Mouse (Mus musculus): ENCODE results near the gene Dbn1. TPM values are rescaled to one million over a fixed set of nuclear protein-coding genes. Genes with fewer than 3 reads are reported as not detected.

Dbn1 gene
- 100 to 1,000 TPM; 392 to 399 TPM for total RNA-seq (2021)
- long read RNA-seq, transcript Dbn1-201 (15 exons, 3,078 nt), result major isoform, 53 of 277 reads
- long read RNA-seq, transcript Dbn1-203 (14 exons, 2,940 nt), result minor isoform, 35 of 277 reads
- long read RNA-seq, transcript Dbn1-202 (14 exons, 2,378 nt), result minor isoform, 20 of 277 reads
- long read RNA-seq, partial matches to known transcripts, result 109 of 277 reads
- long read RNA-seq, other reads (novel, unspliced or antisense), result 60 of 277 reads

GRCm38 (mm10) chr13:55487578-55488498 is at the start of gene Dbn1:
Gene Dbn1 (minus strand): TSS chr13:55488111.
- peak in 1 of 2 experiments; percentile 74 for DNase-seq (ENCODE audit: low spot score in 2 of 2)

DNA sequence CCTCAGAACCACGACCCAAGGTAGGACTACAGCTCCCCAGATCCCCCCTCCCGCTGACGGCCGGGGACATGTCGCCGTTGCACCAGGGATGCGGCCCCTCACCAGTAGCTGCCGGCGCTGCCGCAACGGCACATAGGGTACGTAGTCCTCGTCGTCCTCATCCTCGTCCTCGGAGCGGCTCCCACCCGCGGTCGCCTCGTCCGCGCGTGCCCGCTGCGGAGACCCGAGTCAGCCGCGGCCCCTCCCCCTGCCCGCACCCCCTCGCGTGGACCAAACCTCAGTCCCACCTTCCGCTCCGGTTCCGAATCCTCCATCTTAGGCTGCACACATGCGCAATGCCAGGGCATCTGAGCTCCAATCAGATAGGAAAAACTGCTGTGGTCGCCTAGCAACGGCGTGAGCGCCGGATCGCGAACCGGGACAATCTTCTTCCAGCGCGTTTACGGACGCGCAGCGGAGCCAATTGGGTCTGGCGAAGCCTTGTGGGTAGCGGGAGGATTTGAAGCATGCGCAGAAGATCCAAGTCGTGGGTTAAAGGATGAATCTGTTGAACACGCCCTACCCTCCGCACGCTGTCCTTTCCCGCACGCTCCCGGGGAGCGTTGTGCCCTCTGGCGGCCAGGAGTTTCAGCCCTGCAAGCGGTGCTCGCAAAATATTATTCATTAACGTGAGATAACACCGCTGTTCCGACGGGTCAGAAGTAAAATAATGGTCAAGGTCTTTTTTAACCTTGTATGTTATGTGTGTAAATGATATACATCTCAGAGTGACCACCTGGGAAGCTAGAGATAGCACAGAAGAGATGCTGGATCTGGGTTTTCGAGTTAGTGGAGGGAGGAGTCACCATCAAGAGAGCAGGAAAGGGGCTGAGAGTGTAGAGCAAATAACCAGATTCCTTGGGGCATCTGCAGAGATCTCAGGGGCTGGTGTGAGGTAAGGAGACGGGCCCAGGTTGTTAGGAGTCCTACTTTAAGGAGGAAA is 48.6 kb upstream of the Dbn1 start, which contains the start of gene Ddx41:
TSS of gene Ddx41 (minus strand) at position 465 of the 982 bp plus-strand sequence.
- peak; percentile 99 to 100 for DNase-seq (ENCODE audit: low spot score in 2 of 2)

DNA sequence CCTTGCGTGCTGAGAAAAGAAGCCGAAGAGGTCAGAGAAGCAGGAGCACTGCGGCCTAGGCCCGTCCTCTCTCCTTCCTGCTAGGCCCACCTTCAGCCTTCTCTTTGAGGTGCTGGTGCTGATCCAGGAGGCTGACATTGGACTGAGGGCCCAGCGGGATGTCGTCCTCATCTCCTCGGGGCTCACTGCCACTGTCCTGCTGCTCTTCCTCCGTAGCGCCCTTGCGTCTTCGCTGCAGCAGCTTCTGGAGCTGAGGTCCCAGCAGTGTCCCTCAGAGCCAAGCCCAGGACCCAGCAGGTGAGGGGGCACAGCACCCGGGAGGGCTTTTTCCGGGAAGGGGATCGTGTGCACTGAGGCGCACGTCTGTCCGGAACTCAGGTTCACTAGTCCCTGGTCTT is 47.9 kb upstream of the Dbn1 start:
- peak in 1 of 2 experiments; percentile 34 for DNase-seq (ENCODE audit: low spot score in 2 of 2)

GRCm38 (mm10) chr13:55535191-55535590 is 47.3 kb upstream of the Dbn1 start:
- no peak for DNase-seq (ENCODE audit: low spot score in 2 of 2)

DNA sequence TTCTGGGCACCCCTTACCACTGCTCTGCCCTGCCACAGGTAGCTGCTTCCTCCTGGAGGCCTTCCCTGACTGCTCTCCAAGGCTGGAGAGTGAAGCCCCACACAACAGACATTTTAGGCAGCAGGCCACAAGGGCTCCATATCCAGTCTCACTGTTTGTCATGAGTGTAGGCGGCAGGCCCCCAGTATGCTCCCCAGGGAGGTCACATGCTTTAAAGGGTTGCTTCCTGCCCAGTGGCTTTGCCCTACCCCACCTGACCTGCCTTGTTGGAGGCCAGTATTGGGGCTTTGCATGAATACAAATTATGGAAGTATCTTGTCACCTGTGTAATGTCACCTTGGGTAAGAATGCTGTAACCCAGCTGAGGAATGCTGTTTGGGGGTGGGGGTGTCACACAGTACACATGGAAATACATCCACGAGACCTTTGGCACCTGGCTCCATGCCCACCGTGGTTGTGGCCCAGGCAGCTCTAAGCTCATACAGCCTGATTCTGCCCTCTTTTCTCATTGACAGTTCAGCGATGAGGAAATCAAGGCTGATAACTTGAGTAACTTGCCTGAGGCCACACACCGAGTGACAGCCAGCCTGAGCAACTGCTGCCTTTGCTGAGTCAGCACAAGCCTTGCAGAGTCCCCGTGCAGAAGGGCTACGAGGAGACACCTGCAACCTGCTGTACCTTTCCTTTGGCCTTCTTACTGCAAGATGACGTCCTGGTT is 41.4 kb upstream of the Dbn1 start, which contains the start of gene Dok3:
TSS of gene Dok3 (minus strand) at position 99 of the 718 bp plus-strand sequence.
- no peak for DNase-seq (ENCODE audit: low spot score in 2 of 2)

DNA sequence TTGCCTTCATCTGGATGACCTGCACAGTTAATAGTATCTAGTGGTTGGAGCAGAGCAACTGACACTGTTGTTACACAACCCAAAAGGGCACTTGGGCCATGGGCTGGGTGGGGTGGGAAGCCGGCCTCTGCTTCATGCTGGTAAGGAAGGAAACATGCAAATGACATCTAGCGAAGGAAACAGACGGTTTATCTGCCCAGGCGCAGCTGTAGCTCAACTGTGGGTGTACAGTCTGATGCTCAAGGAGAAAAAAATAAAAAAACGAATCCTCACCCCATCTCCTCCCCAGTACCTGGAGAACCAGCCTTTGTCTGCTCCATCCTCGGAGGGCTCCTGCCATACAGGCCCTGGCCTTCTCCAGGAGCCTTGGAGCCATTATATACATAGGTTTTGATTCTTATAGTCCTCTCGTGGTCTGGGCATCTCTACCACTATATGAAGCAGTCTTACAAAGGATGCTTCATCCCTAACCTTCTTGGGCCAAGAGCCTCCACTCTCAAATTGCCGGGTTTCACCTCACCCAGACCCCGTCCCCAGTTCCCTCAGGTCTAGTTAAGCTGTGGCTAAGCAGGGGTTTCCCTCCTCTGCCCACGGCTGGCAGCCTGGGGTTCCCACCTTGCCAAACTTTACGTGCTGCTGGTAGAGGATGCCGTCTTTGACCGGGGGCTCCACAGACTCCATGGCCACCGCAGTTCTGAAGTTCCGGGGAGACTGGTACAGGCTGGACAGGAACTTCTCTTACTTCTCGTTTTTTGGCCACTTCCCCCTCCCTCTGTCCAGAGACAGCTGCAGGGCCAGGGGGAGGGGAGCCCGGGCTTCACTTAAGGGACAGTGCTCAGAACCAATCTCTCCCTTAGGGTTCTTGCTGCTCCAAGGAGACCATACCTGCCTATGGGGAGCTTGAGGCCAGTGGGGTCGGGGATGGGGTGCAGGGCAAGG is 40.2 kb upstream of the Dbn1 start:
- DNase-seq (ENCODE audit: low spot score in 2 of 2), result no peak

DNA sequence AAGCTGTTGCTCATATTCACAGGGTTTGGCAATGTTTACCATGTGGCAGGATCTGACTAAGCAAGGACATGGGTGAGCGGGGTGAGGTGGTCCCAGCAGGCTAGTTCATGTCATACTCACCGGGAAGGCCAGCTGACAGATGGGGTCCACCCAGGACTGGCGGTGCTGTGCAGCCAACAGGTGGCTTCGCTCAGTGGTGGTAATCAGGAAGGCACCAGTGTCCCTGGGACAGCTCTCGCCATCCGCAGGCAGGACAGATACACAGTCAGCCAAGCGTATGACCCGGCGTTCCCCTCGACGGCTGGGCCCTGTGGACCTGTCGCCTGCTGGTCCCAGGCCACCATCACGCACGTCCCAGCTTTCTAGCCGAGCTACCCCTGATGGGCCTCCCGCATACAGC is 39.3 kb upstream of the Dbn1 start:
- no peak for DNase-seq (ENCODE audit: low spot score in 2 of 2)

DNA sequence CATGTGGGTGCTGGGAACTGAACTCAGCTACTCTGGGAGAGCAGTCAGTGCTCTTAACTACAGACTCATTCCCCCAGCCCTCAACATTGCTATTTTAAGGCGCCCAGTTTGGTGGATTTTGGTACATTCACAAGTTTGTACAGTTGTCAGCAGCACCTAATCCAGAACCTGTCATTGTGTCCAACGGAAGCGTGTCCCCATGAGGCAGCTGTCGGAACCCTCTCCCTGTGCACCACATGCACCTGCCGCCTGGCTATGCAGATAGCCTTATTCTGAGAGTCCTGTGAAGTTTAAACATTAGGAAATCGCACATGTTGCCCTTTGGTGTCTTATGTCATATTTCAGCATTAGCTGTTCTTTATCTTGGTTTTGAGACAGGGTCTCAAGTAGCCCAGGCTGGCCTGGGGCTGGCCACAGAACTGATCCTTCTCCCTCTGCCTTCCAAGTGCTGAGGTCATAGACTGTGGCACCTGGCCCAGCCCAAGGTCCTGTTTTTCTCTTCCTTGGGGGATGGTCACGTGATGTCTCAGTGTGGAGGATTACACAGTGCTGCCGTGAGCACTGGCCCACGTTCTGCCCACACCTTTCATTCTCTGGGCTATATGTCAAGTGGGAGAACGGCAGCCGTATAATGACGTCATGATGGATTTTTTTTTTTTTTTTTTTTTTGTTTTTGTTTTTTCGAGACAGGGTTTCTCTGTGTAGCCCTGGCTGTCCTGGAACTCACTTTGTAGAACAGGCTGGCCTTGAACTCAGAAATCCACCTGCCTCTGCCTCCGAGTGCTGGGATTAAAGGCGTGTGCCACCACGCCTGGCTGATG is 38.0 kb upstream of the Dbn1 start:
- no peak for DNase-seq (ENCODE audit: low spot score in 2 of 2)

DNA sequence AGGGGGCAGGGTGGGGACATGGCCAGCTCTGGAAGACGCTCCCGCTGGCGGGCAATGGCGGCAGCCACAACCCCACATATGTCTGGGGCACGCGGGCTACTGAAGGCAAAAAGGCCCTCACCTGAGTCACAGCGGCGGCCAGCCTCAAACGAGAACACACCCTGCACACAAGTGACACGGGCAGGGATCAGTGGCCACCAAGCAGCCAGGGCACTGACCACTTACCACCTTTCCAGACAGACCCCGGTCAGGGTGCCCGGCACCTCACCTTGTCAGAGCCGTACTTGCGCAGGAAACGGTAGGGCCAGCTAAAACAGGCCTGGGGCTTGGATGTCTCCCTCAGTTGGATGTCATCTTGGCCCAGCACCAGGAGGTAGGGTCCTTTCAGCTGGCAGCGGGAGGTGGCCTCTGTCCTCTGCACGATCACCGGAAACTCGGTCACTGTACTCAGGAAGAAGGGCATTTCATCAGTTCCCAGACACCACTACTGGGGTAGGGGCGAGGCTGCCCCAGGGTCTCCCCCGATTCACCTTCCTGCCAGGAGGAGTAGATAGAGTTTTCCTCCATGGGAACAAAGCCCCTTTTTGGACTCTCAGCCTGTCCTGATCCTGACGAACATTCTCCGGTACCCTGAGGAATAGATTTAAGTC is 36.2 kb upstream of the Dbn1 start:
- no peak for DNase-seq (ENCODE audit: low spot score in 2 of 2)

DNA sequence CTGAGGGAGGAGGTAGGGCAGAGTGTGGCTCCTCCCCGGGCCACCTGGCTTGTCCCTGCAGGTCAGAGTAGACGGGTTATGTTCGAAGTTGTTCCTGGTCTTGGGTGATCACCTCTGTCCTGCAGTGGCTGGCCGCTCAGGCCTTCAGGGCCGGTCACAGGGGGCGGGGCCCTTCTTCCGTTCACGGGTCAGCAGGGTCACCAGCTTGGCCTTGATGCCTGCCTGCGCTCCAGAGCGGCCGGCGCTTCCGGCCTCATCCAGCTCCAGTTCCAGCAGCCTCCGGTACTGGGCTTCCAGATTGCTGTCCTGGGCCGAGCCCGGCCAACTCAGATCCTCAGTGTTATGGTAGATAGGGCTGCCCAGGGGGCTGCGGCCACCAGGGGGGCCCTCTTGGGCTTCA is 35.4 kb upstream of the Dbn1 start:
- no peak for DNase-seq (ENCODE audit: low spot score in 2 of 2)

DNA sequence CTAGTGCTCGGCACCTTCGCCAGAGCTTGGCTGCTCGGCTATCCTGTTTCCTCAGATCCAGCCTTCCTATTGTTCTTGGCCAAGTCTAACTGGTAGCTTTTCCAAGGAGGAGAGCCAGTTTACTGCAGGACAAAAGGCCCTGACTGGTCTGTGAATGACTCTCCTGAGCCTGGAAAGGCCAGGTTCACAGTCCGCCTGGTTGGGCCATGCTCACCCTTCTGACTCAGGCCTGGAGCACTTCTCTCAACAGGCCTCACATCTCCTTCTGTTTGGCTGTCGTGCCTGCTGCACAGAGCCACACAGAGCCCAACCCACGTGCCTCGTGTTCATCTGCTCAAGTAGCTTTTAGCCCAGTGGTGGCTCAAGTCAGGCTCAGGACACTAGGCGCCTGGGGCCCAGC is 34.8 kb upstream of the Dbn1 start:
- no peak for DNase-seq (ENCODE audit: low spot score in 2 of 2)

DNA sequence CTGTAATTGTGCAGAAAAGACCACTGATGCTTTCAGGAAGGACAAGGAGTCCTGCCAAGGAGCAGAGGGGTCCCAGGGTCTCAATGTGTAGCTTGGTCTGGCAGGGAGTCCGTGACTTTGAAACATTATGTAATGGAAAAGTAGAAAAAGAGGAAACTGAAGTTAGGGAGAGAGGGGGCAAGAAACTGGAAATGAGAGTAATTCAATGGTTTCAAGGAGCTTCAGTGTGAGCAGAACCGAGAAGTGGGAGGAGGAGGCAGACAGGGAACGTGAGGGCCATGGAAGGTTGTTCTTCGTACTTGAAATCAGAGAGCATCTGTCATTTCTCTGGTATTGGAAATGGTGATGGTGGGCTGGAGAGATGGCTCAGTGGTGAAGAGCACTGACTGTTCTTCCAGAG is 31.7 kb upstream of the Dbn1 start:
- DNase-seq (ENCODE audit: low spot score in 2 of 2), result no peak

GRCm38 (mm10) chr13:55516955-55517354 is 29.0 kb upstream of the Dbn1 start:
- peak; percentile 91 to 94 for DNase-seq (ENCODE audit: low spot score in 2 of 2)

DNA sequence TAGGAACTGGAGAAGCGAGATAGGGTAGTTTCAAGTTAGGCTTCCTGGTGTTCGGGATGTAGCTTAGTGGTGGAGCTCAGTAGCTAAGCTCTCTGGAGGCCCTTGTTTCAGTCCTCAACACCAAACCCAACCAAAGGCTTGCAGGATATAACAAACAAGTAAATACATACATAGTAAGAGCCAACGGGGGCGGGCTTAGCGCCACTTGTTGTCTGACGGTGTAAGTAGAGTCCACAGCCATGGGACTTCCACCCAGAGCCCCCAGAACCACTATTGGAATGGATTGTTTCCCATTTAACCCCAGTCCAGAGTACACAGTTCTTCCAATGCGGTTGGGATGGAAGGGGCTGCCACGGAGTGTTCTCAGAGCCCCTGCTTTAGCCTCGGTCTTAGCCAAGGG is 25.9 kb upstream of the Dbn1 start:
- no peak for DNase-seq (ENCODE audit: low spot score in 2 of 2)

DNA sequence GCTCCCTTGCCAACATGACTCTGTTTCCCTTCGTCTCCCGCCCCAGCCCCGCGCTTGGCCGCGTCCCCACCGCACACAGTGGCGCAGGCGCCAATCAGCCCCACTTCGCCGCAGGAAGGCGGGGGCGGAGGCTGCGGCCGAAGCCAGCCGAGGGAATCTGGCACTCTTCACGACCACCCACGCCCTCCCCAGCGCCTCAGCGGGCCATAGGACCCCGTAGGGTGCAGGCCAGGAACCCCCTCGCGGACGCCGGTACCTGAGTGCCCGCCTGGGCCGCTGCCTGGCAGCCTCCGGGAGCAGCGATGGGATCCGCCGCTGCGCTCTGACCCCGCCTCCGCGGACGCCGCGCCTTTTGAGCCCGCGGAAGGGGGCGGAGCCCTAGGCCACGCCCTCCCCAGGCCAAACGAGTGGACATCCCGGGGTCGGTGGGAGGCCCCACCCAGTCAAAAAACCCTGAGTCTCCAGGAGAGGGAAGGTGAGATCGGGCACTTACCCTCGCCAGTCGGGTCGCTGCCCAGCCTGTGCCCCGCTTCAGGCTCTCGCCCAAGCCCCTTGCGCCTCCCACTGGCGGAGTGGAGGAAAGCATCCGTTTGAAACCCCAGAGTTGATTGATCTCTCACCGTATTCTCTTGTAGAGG is 25.3 kb upstream of the Dbn1 start, which contains the start of gene Pdlim7:
TSS of gene Pdlim7 (minus strand) at position 566 of the 638 bp plus-strand sequence.
- peak; percentile 89 to 90 for DNase-seq (ENCODE audit: low spot score in 2 of 2)

DNA sequence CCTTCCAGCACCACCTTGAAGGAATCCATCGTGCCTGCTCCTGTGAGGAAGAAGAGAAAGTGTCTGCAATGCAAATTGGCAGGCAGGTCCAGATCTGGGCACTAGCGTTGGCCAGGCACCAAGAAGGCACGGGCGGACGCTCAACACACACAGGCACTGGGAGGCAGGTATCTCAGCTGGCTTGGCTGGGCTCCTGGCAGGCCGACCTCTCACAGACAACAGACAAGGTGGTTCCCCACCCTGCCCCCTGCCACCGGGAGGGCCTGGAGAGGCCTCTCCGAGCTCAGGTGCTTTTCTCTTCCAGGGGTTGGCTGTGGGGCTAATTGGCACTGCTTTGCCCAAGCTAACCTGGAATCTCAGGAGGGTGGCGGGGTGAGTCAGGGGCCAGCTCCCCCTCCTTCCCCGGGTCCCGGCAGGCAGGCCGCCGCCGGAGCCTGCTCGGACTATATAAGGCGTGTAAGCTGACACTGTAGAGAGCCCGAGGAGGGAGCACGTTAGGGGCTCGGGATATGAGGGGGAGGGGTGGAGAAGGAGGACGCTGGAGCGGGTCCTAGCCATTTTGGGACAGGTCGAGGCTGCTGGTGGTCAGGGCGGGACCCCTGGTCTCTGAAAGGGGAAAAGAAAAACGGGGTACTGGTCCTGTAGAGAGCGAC is 24.6 kb upstream of the Dbn1 start:
- peak in 1 of 2 experiments; percentile 39 for DNase-seq (ENCODE audit: low spot score in 2 of 2)

DNA sequence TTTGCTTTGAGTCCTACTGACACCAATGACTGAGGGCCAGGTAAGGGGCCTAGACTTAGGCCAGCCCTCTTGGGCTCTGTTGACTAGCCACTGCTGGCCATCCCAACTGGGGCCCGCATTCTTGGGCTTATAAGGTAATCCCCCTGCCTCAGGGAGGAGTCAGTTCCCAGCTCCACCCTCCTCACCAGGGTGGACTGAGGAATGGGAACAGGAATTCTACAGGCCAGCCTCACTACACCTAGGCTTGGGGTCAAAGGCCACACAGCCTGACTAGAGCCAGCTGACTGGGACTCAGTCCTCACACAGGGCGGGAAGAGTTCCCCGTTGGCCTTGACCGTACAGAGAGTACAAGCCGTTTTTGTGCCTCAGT is 23.6 kb upstream of the Dbn1 start:
- no peak for DNase-seq (ENCODE audit: low spot score in 2 of 2)

Measured in layer of hippocampus, postnatal 10 days (tissue).